Comparison of ENCODE assay signal across 18 mouse cellular contexts in the genomic region with DNA sequence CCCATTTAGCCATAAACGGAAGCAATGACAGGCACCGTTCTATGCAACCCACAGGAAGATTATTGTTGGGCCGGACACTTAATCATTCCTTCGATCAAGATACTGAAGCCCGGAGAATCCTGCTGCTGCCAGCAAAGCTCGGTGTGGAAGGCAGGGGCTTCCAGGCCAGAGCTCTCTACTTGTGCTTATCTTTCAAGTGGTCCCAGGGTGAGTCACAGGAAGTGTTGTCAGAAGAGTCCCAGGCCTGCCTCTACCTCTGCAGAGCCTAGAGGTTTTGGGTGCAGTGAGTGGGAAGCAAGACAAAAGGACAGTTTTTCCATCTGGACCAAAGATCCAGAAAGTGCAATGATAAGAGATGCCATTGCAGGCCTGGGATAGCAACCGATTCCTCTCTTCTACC.
DNase-seq lines count a peak whose midpoint lies in the region; ATAC-seq and TF ChIP-seq lines count a peak whose summit lies in the region.
"Had no signal": no experiment of that assay in that cellular context is flagged by ENCODE, and none has a peak within 500 bp of the region (broad histone marks: within the 10 kb centered on the region; RNA-seq: fewer than 3 reads in every experiment).

No protein-coding gene starts in this region.

- peak overlapping the region; percentile 35 for H3K4me2 ChIP-seq in heart, embryonic 14.5 days (ENCODE audit: low read length)
- H3K4me2 ChIP-seq in limb, embryonic 11.5 days (ENCODE audit: low read depth, severe bottlenecking), result no peak overlapping the region
- H3K4me2 ChIP-seq: embryonic facial prominence, embryonic 15.5 days; hindbrain, embryonic 13.5 days; intestine, embryonic 15.5 days; midbrain, embryonic 12.5 days had no signal

- WGBS in heart, embryonic 14.5 days, result 2% methylated on average over 7 of the region's 7 CpGs
- 20% methylated on average over 7 of the region's 7 CpGs for WGBS in lung, adult 2 months
- 21% methylated on average over 7 of the region's 7 CpGs for WGBS in limb, embryonic 11.5 days

- no peaks in the 10 kb centered on the region for H3K9me3 ChIP-seq in heart, embryonic 14.5 days (ENCODE audit: control insufficient read depth, low read length)
- no peaks in the 10 kb centered on the region for H3K9me3 ChIP-seq in limb, embryonic 11.5 days (ENCODE audit: control insufficient read depth, low read length)
- H3K9me3 ChIP-seq: embryonic facial prominence, embryonic 15.5 days; hindbrain, embryonic 13.5 days; intestine, embryonic 15.5 days; midbrain, embryonic 12.5 days had no signal

- peak overlapping the region; percentile 39 to 72 for H3K27ac ChIP-seq in heart, embryonic 14.5 days (replicated peaks in 1 of 2; ENCODE audit: control insufficient read depth in 1 of 2, insufficient read depth in 1 of 2, low read depth in 2 of 2, low read length in 2 of 2)
- no peak overlapping the region for H3K27ac ChIP-seq in limb, embryonic 11.5 days (replicated peaks; ENCODE audit: low read depth, low read length)
- H3K27ac ChIP-seq: embryonic facial prominence, embryonic 15.5 days; hindbrain, embryonic 13.5 days; intestine, embryonic 15.5 days; midbrain, embryonic 12.5 days had no signal

- H3K9ac ChIP-seq in heart, embryonic 14.5 days (ENCODE audit: low read length), result no peak overlapping the region
- H3K9ac ChIP-seq in limb, embryonic 11.5 days (ENCODE audit: low read length), result no peak overlapping the region
- H3K9ac ChIP-seq: embryonic facial prominence, embryonic 15.5 days; hindbrain, embryonic 13.5 days; intestine, embryonic 15.5 days; midbrain, embryonic 12.5 days had no signal

- ATAC-seq in heart, embryonic 14.5 days (ENCODE audit: insufficient number of reproducible peaks, insufficient read depth, low FRiP score, low read depth), result peak; percentile 81; the same call in 1 of the 2 replicates
- ATAC-seq in limb, embryonic 11.5 days (ENCODE audit: insufficient number of reproducible peaks, low FRiP score, low TSS enrichment, low read depth), result no peak
- ATAC-seq: CD4-positive, CD25-positive, alpha-beta regulatory T cell, adult 4 months; intestine, embryonic 15.5 days had no signal

- peaks cover 21 to 25% of the 10 kb centered on the region in 2 experiments for H3K4me1 ChIP-seq in heart, embryonic 14.5 days (ENCODE audit: control insufficient read depth in 2 of 2, insufficient read depth in 2 of 2, low read length in 2 of 2)
- no peaks in the 10 kb centered on the region for H3K4me1 ChIP-seq in lung, adult 2 months (ENCODE audit: control insufficient read depth, insufficient read depth, low read length)
- peaks cover 19% of the 10 kb centered on the region for H3K4me1 ChIP-seq in limb, embryonic 11.5 days (ENCODE audit: control insufficient read depth, insufficient read depth, low read length)
- H3K4me1 ChIP-seq: intestine, embryonic 15.5 days had no signal

- TF ChIP-seq CTCF in lung, adult 2 months (IDR thresholded peaks at IDR 0.05; ENCODE audit: insufficient read depth, low read length), result no peak

- no peaks in the 10 kb centered on the region for H3K36me3 ChIP-seq in heart, embryonic 14.5 days (ENCODE audit: control insufficient read depth, insufficient read depth, low read length)
- H3K36me3 ChIP-seq in limb, embryonic 11.5 days (ENCODE audit: control insufficient read depth, insufficient read depth, low read length), result no peaks in the 10 kb centered on the region
- H3K36me3 ChIP-seq: embryonic facial prominence, embryonic 15.5 days; G1E; hindbrain, embryonic 13.5 days; intestine, embryonic 15.5 days; midbrain, embryonic 12.5 days had no signal

- TF ChIP-seq POLR2A in lung, adult 2 months (IDR thresholded peaks at IDR 0.05; ENCODE audit: borderline replicate concordance, extremely low read depth, low read depth, low read length), result no peak

- no peaks in the 10 kb centered on the region for H3K27me3 ChIP-seq in heart, embryonic 14.5 days (ENCODE audit: control insufficient read depth, insufficient read depth, low read length)
- H3K27me3 ChIP-seq in limb, embryonic 11.5 days (ENCODE audit: control insufficient read depth, insufficient read depth, low read length), result no peaks in the 10 kb centered on the region
- H3K27me3 ChIP-seq: embryonic facial prominence, embryonic 15.5 days; hindbrain, embryonic 13.5 days; intestine, embryonic 15.5 days; midbrain, embryonic 12.5 days had no signal

- peak; percentile 32 for DNase-seq in embryo, embryonic 11 days
- DNase-seq in embryo, embryonic 10 days (ENCODE audit: low spot score), result no peak
- no peak for DNase-seq in heart, adult 9 months (ENCODE audit: low spot score in 2 of 2)
- DNase-seq in lung, postnatal 36 days, result peak; percentile 0
- no peak for DNase-seq in lung, adult 2 months
- peak; percentile 41 for DNase-seq in limb, embryonic 11.5 days (ENCODE audit: low spot score)
- DNase-seq in urinary bladder, postnatal 10 days (ENCODE audit: low spot score), result no peak
- DNase-seq: cerebellum, postnatal 10 days; gastrocnemius, postnatal 36 days; kidney, postnatal 4 days; lung, postnatal 14 days had no signal

- no peak overlapping the region for H3K4me3 ChIP-seq in heart, embryonic 14.5 days (ENCODE audit: control insufficient read depth in 1 of 2, insufficient read depth in 1 of 2, low read depth in 1 of 2, low read length in 2 of 2)
- no peak overlapping the region for H3K4me3 ChIP-seq in lung, adult 2 months (replicated peaks; ENCODE audit: extremely low read depth, low read depth, low read length)
- H3K4me3 ChIP-seq in limb, embryonic 11.5 days (ENCODE audit: low read depth, low read length), result no peak overlapping the region
- H3K4me3 ChIP-seq: embryonic facial prominence, embryonic 15.5 days; hindbrain, embryonic 13.5 days; intestine, embryonic 15.5 days; midbrain, embryonic 12.5 days had no signal

Comparison
In these comparisons a context has a peak if more than half of its experiments do, and no peak if none do; other contexts are left out.
1. DNase-seq: peak in embryo, embryonic 11 days (single experiment), lung, postnatal 36 days (single experiment) and limb, embryonic 11.5 days (single experiment); none in embryo, embryonic 10 days (single experiment), heart, adult 9 months (0 of 2), lung, adult 2 months (single experiment) and urinary bladder, postnatal 10 days (single experiment).